Mouse (Mus musculus): ENCODE data around the gene 1110002E22Rik. TPM values are rescaled to one million over a fixed set of nuclear protein-coding genes. Genes with fewer than 3 reads are reported as not detected.

The 1110002E22Rik gene
- polyA plus RNA-seq, 1 experiment from 2014 or later: 0.01 TPM

- H3K27me3 ChIP-seq (ENCODE audit: insufficient read depth, low read length): no peaks in the 10 kb centered on the region
- H3K4me1 ChIP-seq (ENCODE audit: insufficient read depth): no peaks in the 10 kb centered on the region; the same call in 1 of the 2 replicates
- no peak for DNase-seq
- H3K36me3 ChIP-seq (replicated peaks; ENCODE audit: insufficient read depth, low read length): no peaks in the 10 kb centered on the region
- no peak for ATAC-seq
- no peak for TF ChIP-seq CTCF (IDR thresholded peaks at IDR 0.05; ENCODE audit: low read depth)
- TF ChIP-seq EP300 (IDR thresholded peaks at IDR 0.05; ENCODE audit: low read depth): no peak
- H3K9ac ChIP-seq (replicated peaks): no peak overlapping the region
- H3K9me3 ChIP-seq (ENCODE audit: low read length): no peaks in the 10 kb centered on the region
- no peak overlapping the region for H3K27ac ChIP-seq (ENCODE audit: low read depth)
- no peak overlapping the region for H3K4me3 ChIP-seq (ENCODE audit: low read depth, low read length)
- no peak overlapping the region for H3K4me2 ChIP-seq (ENCODE audit: low read depth, low read length)
- 74% methylated on average over 6 of the region's 6 CpGs for WGBS (ENCODE audit: insufficient replicate concordance)
These were observed 15.3 kb upstream of the 1110002E22Rik start for GRCm38 (mm10) chr3:138049555-138049954.

- Histone ChIP-seq H3K4me1 (ENCODE audit: insufficient read depth) (no peaks in the 10 kb centered on the region; the same call in 1 of the 2 replicates), H3K4me2 (ENCODE audit: low read depth, low read length) (no peak overlapping the region), H3K9me3 (ENCODE audit: low read length) (no peaks in the 10 kb centered on the region), H3K4me3 (ENCODE audit: low read depth, low read length) (no peak overlapping the region), H3K9ac (replicated peaks) (no peak overlapping the region), H3K27me3 (ENCODE audit: insufficient read depth, low read length) (no peaks in the 10 kb centered on the region), H3K36me3 (replicated peaks; ENCODE audit: insufficient read depth, low read length) (no peaks in the 10 kb centered on the region), H3K27ac (ENCODE audit: low read depth) (no peak overlapping the region)
- DNase-seq: no peak
- no peak for ATAC-seq
- WGBS (ENCODE audit: insufficient replicate concordance): 69% methylated on average over 11 of the region's 11 CpGs
- TF ChIP-seq EP300 (IDR thresholded peaks at IDR 0.05; ENCODE audit: low read depth) (no peak), CTCF (IDR thresholded peaks at IDR 0.05; ENCODE audit: low read depth) (no peak)
These were observed 14.1 kb upstream of the 1110002E22Rik start for GRCm38 (mm10) chr3:138050772-138051171.

- WGBS (ENCODE audit: insufficient replicate concordance): 67% methylated on average over 3 of the region's 3 CpGs
- H3K4me3 ChIP-seq (ENCODE audit: low read depth, low read length): no peak overlapping the region
- no peaks in the 10 kb centered on the region; the same call in 1 of the 2 replicates for H3K4me1 ChIP-seq (ENCODE audit: insufficient read depth)
- no peaks in the 10 kb centered on the region for H3K36me3 ChIP-seq (replicated peaks; ENCODE audit: insufficient read depth, low read length)
- H3K4me2 ChIP-seq (ENCODE audit: low read depth, low read length): no peak overlapping the region
- no peaks in the 10 kb centered on the region for H3K9me3 ChIP-seq (ENCODE audit: low read length)
- DNase-seq (no peak), ATAC-seq (no peak)
- no peaks in the 10 kb centered on the region for H3K27me3 ChIP-seq (ENCODE audit: insufficient read depth, low read length)
- TF ChIP-seq EP300 (IDR thresholded peaks at IDR 0.05; ENCODE audit: low read depth) (no peak), CTCF (IDR thresholded peaks at IDR 0.05; ENCODE audit: low read depth) (no peak)
- H3K9ac ChIP-seq (replicated peaks): no peak overlapping the region
- no peak overlapping the region for H3K27ac ChIP-seq (ENCODE audit: low read depth)
These were observed 13.4 kb upstream of the 1110002E22Rik start for GRCm38 (mm10) chr3:138051431-138051830.

- no peaks in the 10 kb centered on the region for H3K36me3 ChIP-seq (replicated peaks; ENCODE audit: insufficient read depth, low read length)
- DNase-seq (no peak), ATAC-seq (no peak)
- no peak overlapping the region for H3K9ac ChIP-seq (replicated peaks)
- no peak overlapping the region for H3K4me3 ChIP-seq (ENCODE audit: low read depth, low read length)
- H3K4me2 ChIP-seq (ENCODE audit: low read depth, low read length): no peak overlapping the region
- no peaks in the 10 kb centered on the region for H3K9me3 ChIP-seq (ENCODE audit: low read length)
- no peak overlapping the region for H3K27ac ChIP-seq (ENCODE audit: low read depth)
- TF ChIP-seq CTCF (IDR thresholded peaks at IDR 0.05; ENCODE audit: low read depth) (no peak), EP300 (IDR thresholded peaks at IDR 0.05; ENCODE audit: low read depth) (no peak)
- H3K27me3 ChIP-seq (ENCODE audit: insufficient read depth, low read length): no peaks in the 10 kb centered on the region
- H3K4me1 ChIP-seq (ENCODE audit: insufficient read depth): no peaks in the 10 kb centered on the region; the same call in 1 of the 2 replicates
- 26% methylated on average over 4 of the region's 4 CpGs for WGBS (ENCODE audit: insufficient replicate concordance)
These were observed 10.9 kb upstream of the 1110002E22Rik start for GRCm38 (mm10) chr3:138053969-138054368.

GRCm38 (mm10) chr3:138056976-138057375, 7.9 kb upstream of the 1110002E22Rik start:
- Histone ChIP-seq H3K4me1 (ENCODE audit: insufficient read depth) (no peaks in the 10 kb centered on the region; the same call in 1 of the 2 replicates), H3K27ac (ENCODE audit: low read depth) (no peak overlapping the region), H3K9ac (replicated peaks) (no peak overlapping the region), H3K4me2 (ENCODE audit: low read depth, low read length) (no peak overlapping the region), H3K36me3 (replicated peaks; ENCODE audit: insufficient read depth, low read length) (no peaks in the 10 kb centered on the region), H3K9me3 (ENCODE audit: low read length) (no peaks in the 10 kb centered on the region), H3K27me3 (ENCODE audit: insufficient read depth, low read length) (no peaks in the 10 kb centered on the region), H3K4me3 (ENCODE audit: low read depth, low read length) (no peak overlapping the region)
- no peak for TF ChIP-seq EP300 (IDR thresholded peaks at IDR 0.05; ENCODE audit: low read depth)
- no peak for TF ChIP-seq CTCF (IDR thresholded peaks at IDR 0.05; ENCODE audit: low read depth)
- WGBS (ENCODE audit: insufficient replicate concordance): 75% methylated on average over 7 of the region's 7 CpGs
- ATAC-seq (no peak), DNase-seq (no peak)

GRCm38 (mm10) chr3:138058226-138058625, 6.6 kb upstream of the 1110002E22Rik start:
- DNase-seq (no peak), ATAC-seq (no peak)
- H3K27ac ChIP-seq (ENCODE audit: low read depth): no peak overlapping the region
- H3K4me1 ChIP-seq (ENCODE audit: insufficient read depth): no peaks in the 10 kb centered on the region
- H3K9ac ChIP-seq (replicated peaks): no peak overlapping the region
- H3K27me3 ChIP-seq (ENCODE audit: insufficient read depth, low read length): no peaks in the 10 kb centered on the region
- H3K4me3 ChIP-seq (ENCODE audit: low read depth, low read length): no peak overlapping the region
- no peaks in the 10 kb centered on the region for H3K9me3 ChIP-seq (ENCODE audit: low read length)
- H3K36me3 ChIP-seq (replicated peaks; ENCODE audit: insufficient read depth, low read length): no peaks in the 10 kb centered on the region
- TF ChIP-seq EP300 (IDR thresholded peaks at IDR 0.05; ENCODE audit: low read depth): no peak
- TF ChIP-seq CTCF (IDR thresholded peaks at IDR 0.05; ENCODE audit: low read depth): no peak
- 67% methylated on average over 4 of the region's 4 CpGs for WGBS (ENCODE audit: insufficient replicate concordance)
- no peak overlapping the region for H3K4me2 ChIP-seq (ENCODE audit: low read depth, low read length)

- no peak overlapping the region for H3K4me3 ChIP-seq (ENCODE audit: low read depth, low read length)
- no peak for ATAC-seq
- no peak overlapping the region for H3K27ac ChIP-seq (ENCODE audit: low read depth)
- H3K4me2 ChIP-seq (ENCODE audit: low read depth, low read length): no peak overlapping the region
- TF ChIP-seq EP300 (IDR thresholded peaks at IDR 0.05; ENCODE audit: low read depth) (no peak), CTCF (IDR thresholded peaks at IDR 0.05; ENCODE audit: low read depth) (no peak)
- no peaks in the 10 kb centered on the region for H3K36me3 ChIP-seq (replicated peaks; ENCODE audit: insufficient read depth, low read length)
- no peaks in the 10 kb centered on the region for H3K27me3 ChIP-seq (ENCODE audit: insufficient read depth, low read length)
- 74% methylated on average over 7 of the region's 7 CpGs for WGBS (ENCODE audit: insufficient replicate concordance)
- no peak overlapping the region for H3K9ac ChIP-seq (replicated peaks)
- no peak for DNase-seq
- no peaks in the 10 kb centered on the region for H3K9me3 ChIP-seq (ENCODE audit: low read length)
- no peaks in the 10 kb centered on the region for H3K4me1 ChIP-seq (ENCODE audit: insufficient read depth)
These were observed 4.4 kb upstream of the 1110002E22Rik start for GRCm38 (mm10) chr3:138060429-138060828.
